Mouse (Mus musculus) brain, adult 10 weeks (tissue): ENCODE measurements around the gene Tyw1. TPM values are rescaled to one million over a fixed set of nuclear protein-coding genes. Genes with fewer than 3 reads are reported as not detected.

Experiments
- polyA plus RNA-seq: library from polyadenylated mRNA; stranded (reverse); fragments of 350-450 nt; fragmentation: Illumina TruSeq; extraction: RNeasy Lipid Tissue Mini Kit (QIAGEN cat#74804); gene quantifications from one replicate; pipeline ENCODE4 v1.2.3, GENCODE M21; 2015; ENCODE audit warnings: low read depth, low replicate concordance

Gene Tyw1
- polyA plus RNA-seq = 9.8 TPM

DNA sequence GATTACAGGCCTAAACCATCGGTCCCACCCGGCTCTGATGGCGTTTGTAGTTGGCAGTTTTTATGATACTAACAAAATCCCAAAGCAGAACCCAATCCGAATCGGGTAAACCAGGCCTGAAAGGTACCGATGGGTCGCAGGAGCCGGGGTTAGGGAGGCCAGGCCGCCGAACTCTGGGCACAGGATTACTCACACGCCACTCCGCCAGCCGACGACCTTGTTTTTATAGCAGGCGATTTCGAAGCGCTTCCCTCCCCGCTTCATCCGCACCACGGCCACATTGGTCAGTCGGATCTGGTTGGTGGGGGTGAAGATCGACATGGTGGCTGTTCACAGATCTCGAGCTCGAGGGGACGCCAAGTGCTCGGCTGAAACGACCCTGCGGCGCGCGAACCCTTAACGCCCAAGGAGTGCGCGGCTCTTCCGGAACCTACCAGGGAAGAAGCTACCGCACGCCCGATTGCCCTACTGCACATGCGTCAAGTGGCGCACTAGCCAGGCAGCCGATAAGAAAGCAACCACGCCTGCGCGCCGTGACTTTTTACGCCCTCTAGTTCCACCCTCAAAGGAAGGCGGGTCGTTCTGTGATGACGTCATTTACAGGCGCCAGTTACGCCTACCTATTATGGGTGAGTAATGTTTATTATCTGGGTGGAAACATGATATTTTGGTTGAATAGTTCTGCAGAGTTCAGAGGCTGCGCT lies at the start of gene Tyw1, which contains the start of gene Sbds:
TSS of gene Tyw1 (plus strand) at position 603 of the 704 bp plus-strand sequence.
TSS of gene Sbds (minus strand) at position 514 of the 704 bp plus-strand sequence.

DNA sequence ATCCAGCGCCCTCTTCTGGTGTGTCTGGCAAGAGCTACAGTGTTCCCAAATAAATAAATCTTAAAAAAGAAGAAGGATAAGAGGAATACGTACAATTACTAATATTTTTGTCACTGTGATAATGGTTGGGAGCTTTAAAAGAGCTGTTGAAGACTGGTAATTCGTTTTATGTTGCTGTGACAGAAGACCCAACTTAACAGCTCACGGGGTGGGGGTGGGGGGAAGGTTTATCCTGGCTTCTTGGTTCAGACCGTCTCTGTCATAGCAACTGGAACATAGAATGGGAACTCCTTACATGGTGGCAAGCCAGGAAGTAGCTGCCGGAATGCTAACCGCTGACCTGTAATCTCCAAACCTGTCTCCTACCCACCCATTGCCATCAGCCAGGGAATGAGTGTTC lies 38.6 kb upstream of the Tyw1 start, which contains the start of gene Tmem248:
TSS of gene Tmem248 (plus strand) at position 301 of the 400 bp plus-strand sequence.

GRCm38 (mm10) chr5:130369237-130369636 lies 113.8 kb downstream of the Tyw1 start, which contains the start of gene Caln1:
TSS of gene Caln1 (plus strand) at chr5:130369455.

GRCm38 (mm10) chr5:130384222-130384912 lies 128.9 kb downstream of the Tyw1 start, which contains the start of gene A330070K13Rik:
TSS of gene A330070K13Rik (minus strand) at chr5:130384631.

Other genes with a start within 250 kb of the Tyw1 start
- 20.2 TPM for gene Asl, start 226.4 kb upstream of the Tyw1 start, polyA plus RNA-seq
- gene Crcp, start 226.3 kb upstream of the Tyw1 start, polyA plus RNA-seq = 56.4 TPM
- 40.9 TPM for gene Tpst1, start 182.3 kb upstream of the Tyw1 start, polyA plus RNA-seq
- gene Kctd7, start 110.8 kb upstream of the Tyw1 start, polyA plus RNA-seq = 8.3 TPM
- 48.7 TPM for gene Rabgef1, start 83.8 kb upstream of the Tyw1 start, polyA plus RNA-seq
- gene Tmem248, start 38.5 kb upstream of the Tyw1 start, polyA plus RNA-seq = 29.4 TPM
- gene Sbds, start 89 bp upstream of the Tyw1 start, polyA plus RNA-seq = 110 TPM
- gene Caln1, start 113.8 kb downstream of the Tyw1 start, polyA plus RNA-seq = 70.8 TPM
- gene A330070K13Rik, start 129.0 kb downstream of the Tyw1 start, polyA plus RNA-seq = 2.1 TPM